Mouse (Mus musculus) bone marrow, adult 2 months (tissue): ENCODE data around the gene Rasl11b.

Experiments used
- CTCF ChIP-seq: fragments of 200-500 bp; IDR thresholded peaks from 2 replicates; pipeline ENCODE4 v1.5.1; 2011; ENCODE audit warnings: low read length, control low read depth; ENCODE audit not compliant: control insufficient read depth, insufficient read depth
- POLR2A ChIP-seq: fragments of 200-500 bp; IDR thresholded peaks from 2 replicates; pipeline ENCODE4 v1.6.1; 2011; ENCODE audit warnings: low read depth, mild to moderate bottlenecking, control low read depth, low read length, borderline replicate concordance; ENCODE audit not compliant: control insufficient read depth

DNA sequence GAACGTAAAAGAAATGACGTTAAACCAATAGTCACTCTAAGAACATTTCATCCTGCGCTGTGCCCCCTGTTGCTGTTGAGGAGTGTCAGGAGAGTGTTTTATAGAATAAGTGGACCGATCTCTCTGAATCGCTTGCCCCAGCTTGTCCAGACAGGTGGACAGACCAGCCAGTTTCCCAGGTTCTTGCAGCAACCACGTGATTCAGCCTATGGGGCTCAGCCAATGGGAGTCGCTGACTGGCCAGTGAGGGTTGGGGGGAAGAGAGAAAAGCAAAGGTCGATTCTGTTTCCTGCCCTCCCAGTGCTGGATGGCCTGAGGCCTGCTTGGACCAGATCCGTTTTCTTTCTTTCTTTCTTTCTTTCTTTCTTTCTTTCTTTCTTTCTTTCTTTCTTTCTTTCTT, 23.3 kb upstream of the Rasl11b start:
- TF ChIP-seq CTCF (no peak), POLR2A (no peak)
